Mouse (Mus musculus): Measurements from ENCODE around the gene Tram1l1.

- TF ChIP-seq CTCF (conservative IDR thresholded peaks at IDR 0.05; ENCODE audit: insufficient read depth, insufficient read length, low read depth, low read length) (no peak), POLR2A (IDR thresholded peaks at IDR 0.05; ENCODE audit: low read depth, low read length) (no peak)
Measured at GRCm38 (mm10) chr3:124319254-124319653, 1.4 kb upstream of the Tram1l1 start.

Measured in kidney, adult 2 months (tissue).